In genomic region chr9:104002913-104003330, GRCm38 (mm10) we compare ENCODE assay signal across 9 mouse cellular contexts. TPM values are rescaled to one million over a fixed set of nuclear protein-coding genes. Genes with fewer than 3 reads are reported as not detected.
DNase-seq lines count a peak whose midpoint lies in the region; ATAC-seq and TF ChIP-seq lines count a peak whose summit lies in the region.
"Had no signal": no experiment of that assay in that cellular context is flagged by ENCODE, and none has a peak within 500 bp of the region (broad histone marks: within the 10 kb centered on the region; RNA-seq: fewer than 3 reads in every experiment).

No protein-coding gene starts in this region.

- intact Hi-C loops in left cerebral cortex, adult 2 months (cut with DNase I): loop anchor here (2.0 to 10.0 kb wide), 2 partner anchors 378 to 638 kb away; partner anchors contain the start of gene Cdv3
- intact Hi-C loops in gastrocnemius, postnatal 14 days (cut with DNase I; ENCODE audit: low total_unique reads): no loop called here

- TF ChIP-seq EP300 in lung, postnatal 0 days (IDR thresholded peaks at IDR 0.05): no peak

- no peaks in the 10 kb centered on the region for H3K9me3 ChIP-seq in lung, postnatal 0 days (ENCODE audit: low read length)

- H3K27me3 ChIP-seq in lung, postnatal 0 days (replicated peaks; ENCODE audit: insufficient read depth, low read length): no peaks in the 10 kb centered on the region

- H3K27ac ChIP-seq in left cerebral cortex, adult 2 months: peak overlapping the region; percentile 78
- peak overlapping the region; percentile 85 for H3K27ac ChIP-seq in lung, postnatal 0 days (ENCODE audit: low read length)

- peak overlapping the region; percentile 55 for H3K9ac ChIP-seq in lung, postnatal 0 days (replicated peaks; ENCODE audit: low read depth)

- TF ChIP-seq CTCF in left cerebral cortex, adult 2 months (IDR thresholded peaks at IDR 0.05): peak; percentile 71
- TF ChIP-seq CTCF in lung, postnatal 0 days (IDR thresholded peaks at IDR 0.05): peak; percentile 65

- H3K4me2 ChIP-seq in lung, postnatal 0 days (replicated peaks; ENCODE audit: low read depth, low read length): peak overlapping the region; percentile 71

- peak; percentile 34 for ATAC-seq in lung, postnatal 0 days

- peaks cover 7% of the 10 kb centered on the region; the same call in 1 of the 2 replicates for H3K36me3 ChIP-seq in lung, postnatal 0 days (ENCODE audit: insufficient read depth, low read length)

- WGBS in lung, postnatal 0 days: 1% methylated on average over 34 of the region's 37 CpGs

- peak; percentile 75 to 79 for DNase-seq in left cerebral cortex, adult 2 months (ENCODE audit: extremely low spot score in 1 of 2, low spot score in 2 of 2)
- DNase-seq in left cerebral cortex, adult 11 months (ENCODE audit: low spot score): no peak
- peak; percentile 93 for DNase-seq in brain, adult 2 months (ENCODE audit: low read depth, low spot score)
- peak; percentile 59 for DNase-seq in gastrocnemius, postnatal 14 days
- DNase-seq in kidney, postnatal 36 days: peak; percentile 64 to 84
- DNase-seq in lung, postnatal 0 days (ENCODE audit: low spot score): peak; percentile 82
- DNase-seq in retina, embryonic 14.5 days (ENCODE audit: low spot score): peak; percentile 80
- DNase-seq in cerebellum, adult 9-11 months: no peak

- H3K4me3 ChIP-seq in left cerebral cortex, adult 2 months: peak overlapping the region; percentile 79
- peak overlapping the region; percentile 72 for H3K4me3 ChIP-seq in lung, postnatal 0 days (ENCODE audit: low read depth, low read length)

- H3K4me1 ChIP-seq in lung, postnatal 0 days (ENCODE audit: insufficient read depth, low read depth, low read length): no peaks in the 10 kb centered on the region; the same call in 1 of the 2 replicates

RNA-seq across cellular contexts. Expression of gene Nphp3, which starts 0.6 kb away (rescaled TPM):
- total RNA-seq in left cerebral cortex, adult 2 months (2021): 1 to 10 TPM; 7.9 to 8.3 TPM
- total RNA-seq in gastrocnemius, postnatal 14 days (2021): 1 to 10 TPM; 1.8 TPM
- polyA plus RNA-seq in lung, postnatal 0 days (2015; fragmentation: Nextera tagmentation; extraction: Ambion mirVana): 2.2 and 2.7 TPM in 2 replicates

RNA-seq across cellular contexts. Expression of gene Gm28305, which starts 37.5 kb away (rescaled TPM):
- total RNA-seq in left cerebral cortex, adult 2 months (2021): not detected
- total RNA-seq in gastrocnemius, postnatal 14 days (2021): not detected
- not detected in 2 replicates for polyA plus RNA-seq in lung, postnatal 0 days (2015; fragmentation: Nextera tagmentation; extraction: Ambion mirVana)
- total RNA-seq: heart, postnatal 36 days had no signal

Comparison
In these comparisons a context has a peak if more than half of its experiments do, and no peak if none do; other contexts are left out.
1. DNase-seq: peak in left cerebral cortex, adult 2 months (2 of 2), brain, adult 2 months (single experiment), gastrocnemius, postnatal 14 days (single experiment), kidney, postnatal 36 days (2 of 2), lung, postnatal 0 days (single experiment) and retina, embryonic 14.5 days (single experiment); none in left cerebral cortex, adult 11 months (single experiment) and cerebellum, adult 9-11 months (single experiment).